Mouse (Mus musculus) CD4-positive, CD25-positive, alpha-beta regulatory T cell, adult 9 weeks (primary cell): ENCODE measurements around the gene Gda. TPM values are rescaled to one million over a fixed set of nuclear protein-coding genes. Genes with fewer than 3 reads are reported as not detected.

ENCODE experiments used
- polyA plus RNA-seq: library from polyadenylated mRNA; unstranded; fragments of 100-300 nt; shearing (Covaris generic); gene quantifications from one replicate; pipeline ENCODE4 v1.2.1, GENCODE M21; 2017

The Gda gene
- polyA plus RNA-seq, result not detected

GRCm38 (mm10) chr19:21473345-21473744, at the start of gene Gda:
TSS of gene Gda (minus strand) at chr19:21473445.

Other genes with a start within 250 kb of the Gda start
- 4.5 TPM for gene Zfand5, start 201.2 kb downstream of the Gda start, polyA plus RNA-seq
- gene 1110059E24Rik, start 179.5 kb upstream of the Gda start, polyA plus RNA-seq, result 37.6 TPM
- gene Abhd17b, start 179.7 kb upstream of the Gda start, polyA plus RNA-seq, result 4.5 TPM